Mouse (Mus musculus): Measurements from ENCODE around the gene 1700020N01Rik. TPM values are rescaled to one million over a fixed set of nuclear protein-coding genes. Genes with fewer than 3 reads are reported as not detected.

Gene 1700020N01Rik
- polyA plus RNA-seq (2015; fragmentation: Nextera tagmentation; extraction: Ambion mirVana) = not detected in 2 replicates

GRCm38 (mm10) chr10:21592896-21593380 is at the start of gene 1700020N01Rik:
Gene 1700020N01Rik, plus strand, starts transcription at chr10:21593145.
- no peaks in the 10 kb centered on the region for H3K4me1 ChIP-seq
- no peak within 1 kb of the TSS for H3K4me3 ChIP-seq
- ATAC-seq (ENCODE audit: insufficient number of reproducible peaks, low FRiP score, low TSS enrichment, low read depth) = no peak
- no peak within 1 kb of the TSS for H3K9ac ChIP-seq
- H3K36me3 ChIP-seq = no peaks in the 10 kb centered on the region
- WGBS = 92% methylated on average over 22 of the region's 22 CpGs
- no peak within 1 kb of the TSS for H3K27ac ChIP-seq
- no peaks in the 10 kb centered on the region for H3K9me3 ChIP-seq
- H3K4me2 ChIP-seq = no peak within 1 kb of the TSS
- H3K27me3 ChIP-seq = no peaks in the 10 kb centered on the region

DNA sequence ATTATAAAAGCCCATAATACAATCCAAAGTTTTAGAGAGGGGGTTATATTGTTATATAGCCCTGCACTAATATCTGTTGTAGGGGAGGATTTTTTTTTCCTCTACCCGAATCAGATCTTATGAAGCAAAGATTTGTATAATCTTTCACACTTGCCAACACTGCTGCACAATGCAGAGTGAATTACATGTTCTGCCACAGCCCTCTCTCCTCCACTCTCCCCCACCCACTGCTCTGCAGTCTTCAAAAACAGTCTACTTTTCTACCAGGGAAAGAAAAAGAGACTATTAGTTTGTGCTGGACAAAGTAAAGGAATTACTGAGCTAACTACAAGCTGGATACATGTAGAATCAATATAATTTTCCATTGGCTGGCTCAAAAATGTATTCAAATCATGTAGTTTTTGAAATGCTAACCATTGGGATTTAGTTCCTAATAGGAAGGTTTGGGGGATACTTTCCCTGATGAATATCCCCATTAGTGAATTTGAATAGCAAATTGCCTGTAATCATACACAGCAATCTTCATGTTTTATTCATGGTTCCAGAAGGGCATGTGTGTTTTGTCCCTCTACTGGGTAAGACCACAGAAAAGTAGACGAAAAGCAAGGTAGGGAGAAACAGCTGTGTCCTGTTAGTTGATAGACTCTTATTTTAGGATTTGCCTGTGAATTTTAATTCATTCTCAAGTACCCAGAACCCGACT is 49.2 kb upstream of the 1700020N01Rik start:
- Histone ChIP-seq H3K4me2 (no peak overlapping the region), H3K9ac (no peak overlapping the region), H3K27ac (no peak overlapping the region), H3K9me3 (no peaks in the 10 kb centered on the region), H3K36me3 (no peaks in the 10 kb centered on the region), H3K4me1 (no peaks in the 10 kb centered on the region), H3K27me3 (no peaks in the 10 kb centered on the region), H3K4me3 (no peak overlapping the region)
- 60% methylated on average over 3 of the region's 3 CpGs for WGBS
- ATAC-seq (ENCODE audit: insufficient number of reproducible peaks, low FRiP score, low TSS enrichment, low read depth) = no peak

GRCm38 (mm10) chr10:21544721-21545120 is 48.2 kb upstream of the 1700020N01Rik start:
- Histone ChIP-seq H3K4me1 (no peaks in the 10 kb centered on the region), H3K27ac (no peak overlapping the region), H3K4me2 (no peak overlapping the region), H3K9ac (no peak overlapping the region), H3K9me3 (no peaks in the 10 kb centered on the region), H3K27me3 (no peaks in the 10 kb centered on the region), H3K36me3 (no peaks in the 10 kb centered on the region), H3K4me3 (no peak overlapping the region)
- ATAC-seq (ENCODE audit: insufficient number of reproducible peaks, low FRiP score, low TSS enrichment, low read depth) = no peak
- WGBS = 82% methylated on average over 4 of the region's 4 CpGs

- no peak overlapping the region for H3K4me2 ChIP-seq
- H3K9ac ChIP-seq = no peak overlapping the region
- no peaks in the 10 kb centered on the region for H3K9me3 ChIP-seq
- no peaks in the 10 kb centered on the region for H3K4me1 ChIP-seq
- H3K4me3 ChIP-seq = no peak overlapping the region
- no peaks in the 10 kb centered on the region for H3K36me3 ChIP-seq
- no peak for ATAC-seq (ENCODE audit: insufficient number of reproducible peaks, low FRiP score, low TSS enrichment, low read depth)
- no peaks in the 10 kb centered on the region for H3K27me3 ChIP-seq
- WGBS = 36% methylated on average over 6 of the region's 6 CpGs
- no peak overlapping the region for H3K27ac ChIP-seq
These were observed 47.5 kb upstream of the 1700020N01Rik start for GRCm38 (mm10) chr10:21545446-21545845.

DNA sequence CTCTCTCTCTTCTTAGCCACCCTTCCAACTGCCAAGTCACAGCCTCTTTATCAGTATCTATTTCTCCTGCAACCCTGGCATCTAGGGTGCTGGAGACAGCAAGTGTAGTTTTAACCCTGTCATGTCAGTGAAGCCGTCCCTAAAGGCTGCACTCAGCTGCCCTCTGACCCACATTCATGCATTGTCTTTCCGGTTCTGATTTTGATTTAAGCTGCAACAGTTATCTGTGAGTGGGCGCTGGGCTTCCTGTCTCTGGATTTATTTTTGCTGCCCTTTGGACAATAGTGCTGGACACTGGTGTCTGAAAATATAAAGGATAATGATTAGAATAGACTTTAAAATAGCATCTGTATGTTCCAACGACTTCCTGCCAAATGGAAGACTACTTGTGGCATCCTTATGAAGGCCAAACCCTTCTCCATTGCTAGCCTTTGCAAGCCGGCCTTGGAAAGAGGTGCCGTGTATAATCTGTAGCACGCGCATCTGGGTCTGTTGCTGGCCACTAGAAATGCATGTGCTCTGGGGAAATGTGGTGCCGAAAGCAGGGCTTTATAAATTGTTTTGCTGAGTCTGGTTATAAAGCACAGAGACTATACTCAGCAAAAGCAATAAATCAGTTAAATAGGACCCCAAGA is 44.0 kb upstream of the 1700020N01Rik start:
- Histone ChIP-seq H3K4me1 (peaks cover 8% of the 10 kb centered on the region; the same call in 1 of the 2 replicates), H3K9me3 (no peaks in the 10 kb centered on the region), H3K9ac (no peak overlapping the region), H3K27me3 (no peaks in the 10 kb centered on the region), H3K4me3 (no peak overlapping the region), H3K36me3 (no peaks in the 10 kb centered on the region), H3K27ac (no peak overlapping the region), H3K4me2 (no peak overlapping the region)
- no peak for ATAC-seq (ENCODE audit: insufficient number of reproducible peaks, low FRiP score, low TSS enrichment, low read depth)
- WGBS = 51% methylated on average over 9 of the region's 9 CpGs

DNA sequence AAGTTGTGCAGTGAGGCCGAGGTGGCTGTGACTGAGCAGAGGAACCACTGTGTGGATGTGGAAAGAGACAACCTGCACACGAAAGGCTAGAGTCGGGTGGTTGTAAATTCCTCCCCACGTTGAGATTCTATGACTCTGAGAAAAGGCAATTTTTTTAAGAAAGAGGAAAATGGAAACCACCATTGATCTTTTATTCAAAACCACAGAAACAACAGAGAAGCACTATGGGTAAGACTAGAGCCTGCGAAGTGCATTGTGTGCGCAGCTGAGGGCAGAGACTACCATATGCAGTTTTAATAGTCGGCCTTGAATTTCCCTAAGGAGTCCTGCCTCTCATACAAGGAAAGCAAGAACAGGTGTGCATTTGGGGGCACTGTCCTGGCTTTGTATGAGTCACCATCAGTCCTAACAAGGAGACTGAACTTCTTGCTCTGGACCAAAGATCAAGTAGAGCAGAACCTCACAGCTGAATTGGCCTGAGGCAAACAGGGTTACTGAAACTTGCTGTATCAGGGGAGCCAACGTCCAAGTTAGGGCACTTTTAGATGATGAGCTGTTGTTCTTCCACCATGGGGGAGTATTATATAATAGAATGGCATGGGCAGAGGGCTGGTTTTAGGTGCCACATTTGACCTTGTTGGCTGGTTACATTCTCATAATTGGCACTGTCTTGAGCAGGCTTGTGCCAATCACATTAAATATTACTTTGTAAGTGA is 39.8 kb upstream of the 1700020N01Rik start:
- ATAC-seq (ENCODE audit: insufficient number of reproducible peaks, low FRiP score, low TSS enrichment, low read depth) = no peak
- no peak overlapping the region for H3K27ac ChIP-seq

DNA sequence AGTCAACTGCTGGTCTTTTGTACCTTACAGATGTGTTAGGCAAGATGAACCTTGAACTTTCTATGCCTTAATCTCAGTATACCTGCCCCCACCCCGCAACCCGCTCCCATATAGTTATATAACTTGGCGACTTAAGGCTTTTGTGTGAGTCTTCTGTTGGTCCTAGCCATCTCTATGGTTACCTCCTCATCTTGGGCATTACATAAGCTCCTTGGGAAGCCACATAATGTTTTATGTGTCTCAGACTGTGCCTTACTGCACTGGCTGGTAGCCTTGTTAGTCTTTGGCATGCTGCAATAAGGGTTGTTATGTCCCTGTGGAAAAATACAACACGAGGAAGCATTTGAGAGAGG is 39.3 kb upstream of the 1700020N01Rik start:
- peaks cover 8% of the 10 kb centered on the region; the same call in 1 of the 2 replicates for H3K4me1 ChIP-seq
- H3K27ac ChIP-seq = no peak overlapping the region
- no peak overlapping the region for H3K4me2 ChIP-seq
- H3K4me3 ChIP-seq = no peak overlapping the region
- WGBS = 45% methylated on average over 4 of the region's 4 CpGs
- ATAC-seq (ENCODE audit: insufficient number of reproducible peaks, low FRiP score, low TSS enrichment, low read depth) = peak; percentile 40; the same call in 1 of the 2 replicates
- H3K9ac ChIP-seq = no peak overlapping the region
- H3K27me3 ChIP-seq = no peaks in the 10 kb centered on the region
- no peaks in the 10 kb centered on the region for H3K9me3 ChIP-seq
- no peaks in the 10 kb centered on the region for H3K36me3 ChIP-seq

More for the DNA sequence above, 39.8 kb upstream of the 1700020N01Rik start:
- Histone ChIP-seq H3K36me3 (no peaks in the 10 kb centered on the region), H3K27me3 (no peaks in the 10 kb centered on the region), H3K9me3 (no peaks in the 10 kb centered on the region), H3K4me1 (peaks cover 8% of the 10 kb centered on the region; the same call in 1 of the 2 replicates), H3K9ac (no peak overlapping the region), H3K4me3 (no peak overlapping the region), H3K4me2 (no peak overlapping the region)
- WGBS = 71% methylated on average over 8 of the region's 8 CpGs

DNA sequence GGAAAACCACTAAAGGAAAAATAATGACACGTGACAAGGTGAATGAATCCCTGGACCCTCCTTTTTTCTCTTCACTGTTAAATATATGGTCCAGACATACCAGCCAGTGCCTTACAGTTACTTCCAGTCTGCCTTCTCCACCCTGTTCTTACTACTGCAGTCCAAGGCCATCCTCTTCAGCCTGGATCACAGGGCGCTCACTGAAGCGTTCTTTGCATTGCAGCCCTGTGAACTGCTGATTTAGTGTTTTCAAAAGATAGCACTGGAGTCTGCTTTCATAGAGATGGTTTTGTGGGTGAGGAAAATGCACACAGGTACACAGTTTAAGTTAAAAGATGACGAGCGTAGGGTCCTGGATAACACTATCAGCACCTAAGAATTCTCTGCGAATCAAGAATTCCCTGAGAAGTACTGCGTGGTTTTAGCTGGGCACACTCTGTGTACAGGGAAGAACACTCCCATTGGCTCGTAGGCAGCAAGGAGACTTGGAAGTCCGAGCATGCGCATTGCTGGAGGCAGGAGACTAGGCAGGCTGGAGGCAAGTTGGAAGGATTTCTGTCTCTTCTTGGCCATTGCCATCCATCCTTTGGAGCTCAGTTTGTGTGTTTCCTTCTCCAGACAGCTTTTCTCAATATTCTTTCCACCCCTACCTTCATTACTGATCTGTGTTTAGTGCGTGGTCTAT is 37.9 kb upstream of the 1700020N01Rik start:
- Histone ChIP-seq H3K36me3 (no peaks in the 10 kb centered on the region), H3K9me3 (no peaks in the 10 kb centered on the region), H3K4me3 (no peak overlapping the region), H3K27ac (no peak overlapping the region), H3K4me1 (peaks cover 16% of the 10 kb centered on the region; the same call in 1 of the 2 replicates), H3K9ac (no peak overlapping the region), H3K4me2 (no peak overlapping the region), H3K27me3 (no peaks in the 10 kb centered on the region)
- ATAC-seq (ENCODE audit: insufficient number of reproducible peaks, low FRiP score, low TSS enrichment, low read depth) = no peak
- 86% methylated on average over 11 of the region's 11 CpGs for WGBS

DNA sequence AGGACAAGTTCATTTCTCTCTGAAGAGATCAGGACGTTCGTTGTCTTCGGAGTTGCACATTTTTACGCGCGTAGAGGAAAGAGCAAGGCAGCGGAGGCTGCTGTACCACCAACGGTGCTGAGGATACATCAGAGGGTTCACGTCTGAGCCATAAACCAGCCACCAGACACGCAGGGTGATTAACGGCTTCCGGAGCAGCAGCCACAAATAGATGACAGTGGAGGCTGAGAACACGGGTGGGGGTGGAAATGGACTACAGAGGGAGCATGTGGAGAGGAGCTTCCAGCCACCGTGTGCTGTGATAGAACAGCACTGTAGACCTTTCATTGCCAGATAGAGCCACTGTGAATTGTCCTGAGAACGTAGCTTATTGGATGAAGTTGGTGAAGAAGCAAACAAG is 33.2 kb upstream of the 1700020N01Rik start:
- Histone ChIP-seq H3K4me1 (peaks cover 8% of the 10 kb centered on the region; the same call in 1 of the 2 replicates), H3K36me3 (no peaks in the 10 kb centered on the region), H3K27ac (no peak overlapping the region), H3K9ac (no peak overlapping the region), H3K4me2 (peak overlapping the region; percentile 31), H3K9me3 (no peaks in the 10 kb centered on the region), H3K4me3 (peak overlapping the region; percentile 20), H3K27me3 (no peaks in the 10 kb centered on the region)
- ATAC-seq (ENCODE audit: insufficient number of reproducible peaks, low FRiP score, low TSS enrichment, low read depth) = no peak
- WGBS = 23% methylated on average over 15 of the region's 15 CpGs

GRCm38 (mm10) chr10:21561181-21561580 is 31.8 kb upstream of the 1700020N01Rik start:
- Histone ChIP-seq H3K27ac (no peak overlapping the region), H3K4me2 (no peak overlapping the region), H3K4me1 (peaks cover 8% of the 10 kb centered on the region; the same call in 1 of the 2 replicates), H3K9ac (no peak overlapping the region), H3K36me3 (no peaks in the 10 kb centered on the region), H3K9me3 (no peaks in the 10 kb centered on the region), H3K4me3 (no peak overlapping the region), H3K27me3 (no peaks in the 10 kb centered on the region)
- WGBS = 59% methylated on average over 1 of the region's 1 CpGs
- no peak for ATAC-seq (ENCODE audit: insufficient number of reproducible peaks, low FRiP score, low TSS enrichment, low read depth)

GRCm38 (mm10) chr10:21563446-21563845 is 29.5 kb upstream of the 1700020N01Rik start:
- H3K9ac ChIP-seq = no peak overlapping the region
- no peak overlapping the region for H3K27ac ChIP-seq
- no peaks in the 10 kb centered on the region for H3K36me3 ChIP-seq
- no peaks in the 10 kb centered on the region for H3K9me3 ChIP-seq
- no peaks in the 10 kb centered on the region for H3K27me3 ChIP-seq
- no peak overlapping the region for H3K4me2 ChIP-seq
- no peak for ATAC-seq (ENCODE audit: insufficient number of reproducible peaks, low FRiP score, low TSS enrichment, low read depth)
- H3K4me3 ChIP-seq = no peak overlapping the region
- peaks cover 8% of the 10 kb centered on the region; the same call in 1 of the 2 replicates for H3K4me1 ChIP-seq
- 90% methylated on average over 2 of the region's 2 CpGs for WGBS
